Mouse (Mus musculus) adipose tissue, adult 10 weeks (tissue): Measurements from ENCODE around the gene Dynlt3. TPM values are rescaled to one million over a fixed set of nuclear protein-coding genes. Genes with fewer than 3 reads are reported as not detected.

Experiments
- polyA plus RNA-seq: library from polyadenylated mRNA; stranded (reverse); fragments of 350-450 nt; fragmentation: Illumina TruSeq; extraction: RNeasy Lipid Tissue Mini Kit (QIAGEN cat#74804); gene quantifications from one replicate; pipeline ENCODE4 v1.2.3, GENCODE M21; 2014; ENCODE audit warnings: low read depth, low replicate concordance

Dynlt3 gene
- polyA plus RNA-seq = 102 TPM

DNA sequence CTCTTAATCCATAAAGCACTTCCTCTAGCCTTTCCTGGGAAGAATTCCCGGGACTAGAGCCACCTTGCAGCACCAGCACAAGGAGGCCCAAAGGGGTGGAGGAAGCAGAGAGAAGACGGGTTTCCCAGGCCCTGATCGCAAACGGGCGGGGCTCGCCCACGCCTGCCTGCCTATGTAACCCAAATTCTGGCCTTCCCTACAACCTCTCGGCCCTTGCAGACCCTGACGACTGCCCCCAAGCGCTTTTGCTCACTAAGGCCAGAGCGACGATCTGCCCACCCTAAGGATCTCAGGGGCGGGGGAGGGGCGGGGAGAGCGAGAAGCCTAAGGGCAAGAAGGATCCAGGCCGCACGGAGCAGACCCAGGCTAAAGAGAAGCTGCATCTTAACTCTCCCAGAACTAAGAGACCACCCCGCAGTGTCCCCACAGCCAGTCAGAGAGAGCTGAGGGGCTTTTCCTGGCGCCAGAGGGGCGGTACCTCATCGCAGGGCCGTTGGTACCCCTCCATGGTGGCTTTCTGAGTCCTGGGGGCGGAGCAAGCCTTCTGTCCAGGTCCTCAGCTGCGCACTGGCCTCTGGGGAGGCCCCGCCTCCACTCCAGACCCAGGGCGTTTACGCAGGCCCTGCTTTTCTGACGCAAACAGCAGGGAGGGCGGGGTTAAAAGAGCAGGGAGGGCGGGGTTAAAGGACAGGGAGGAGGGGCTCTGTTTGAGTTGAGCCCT, at the start of gene Dynlt3:
Dynlt3 (minus strand) TSS at position 613 of the 721 bp plus-strand sequence.

Other genes starting within 250 kb of the Dynlt3 start
- 11.1 TPM for gene Cybb, start 175.2 kb downstream of the Dynlt3 start, polyA plus RNA-seq
- gene H2al1o, start 90.6 kb downstream of the Dynlt3 start, polyA plus RNA-seq = not detected
- gene Hypm, start 183.9 kb upstream of the Dynlt3 start, polyA plus RNA-seq = 6.1 TPM
- gene H2al3, start 186.7 kb upstream of the Dynlt3 start, polyA plus RNA-seq = 1.9 TPM
- gene Sytl5, start 222.6 kb upstream of the Dynlt3 start, polyA plus RNA-seq = 0.40 TPM